Mouse (Mus musculus): ENCODE data around the gene Kcnv2. TPM values are rescaled to one million over a fixed set of nuclear protein-coding genes. Genes with fewer than 3 reads are reported as not detected.

Kcnv2 gene
- polyA plus RNA-seq, 1 experiment from 2014 or later = 0.09 TPM

GRCm38 (mm10) chr19:27370174-27370573 is 47.8 kb downstream of the Kcnv2 start:
- no peak overlapping the region for H3K4me2 ChIP-seq (replicated peaks)
- no peak overlapping the region for H3K4me3 ChIP-seq
- no peaks in the 10 kb centered on the region for H3K36me3 ChIP-seq
- ATAC-seq (ENCODE audit: low FRiP score, low read depth) = no peak
- H3K9me3 ChIP-seq = no peaks in the 10 kb centered on the region
- H3K4me1 ChIP-seq = no peaks in the 10 kb centered on the region
- H3K9ac ChIP-seq = no peak overlapping the region
- no peaks in the 10 kb centered on the region for H3K27me3 ChIP-seq (replicated peaks)
- 75% methylated on average over 2 of the region's 2 CpGs for WGBS
- H3K27ac ChIP-seq = no peak overlapping the region

GRCm38 (mm10) chr19:27370784-27371183 is 48.4 kb downstream of the Kcnv2 start:
- H3K9ac ChIP-seq = no peak overlapping the region
- no peaks in the 10 kb centered on the region for H3K4me1 ChIP-seq
- no peak for ATAC-seq (ENCODE audit: low FRiP score, low read depth)
- no peak overlapping the region for H3K4me3 ChIP-seq
- H3K27ac ChIP-seq = no peak overlapping the region
- H3K9me3 ChIP-seq = no peaks in the 10 kb centered on the region
- no peak overlapping the region for H3K4me2 ChIP-seq (replicated peaks)
- no peaks in the 10 kb centered on the region for H3K36me3 ChIP-seq
- H3K27me3 ChIP-seq (replicated peaks) = no peaks in the 10 kb centered on the region
- WGBS = 69% methylated on average over 2 of the region's 2 CpGs

- no peaks in the 10 kb centered on the region for H3K9me3 ChIP-seq
- H3K4me2 ChIP-seq (replicated peaks) = no peak overlapping the region
- 88% methylated on average over 2 of the region's 2 CpGs for WGBS
- H3K27me3 ChIP-seq (replicated peaks) = no peaks in the 10 kb centered on the region
- no peaks in the 10 kb centered on the region; the same call in 1 of the 2 replicates for H3K36me3 ChIP-seq
- no peak overlapping the region for H3K9ac ChIP-seq
- no peaks in the 10 kb centered on the region for H3K4me1 ChIP-seq
- ATAC-seq (ENCODE audit: low FRiP score, low read depth) = no peak
- no peak overlapping the region for H3K4me3 ChIP-seq
- H3K27ac ChIP-seq = no peak overlapping the region
These were observed 57.5 kb downstream of the Kcnv2 start for GRCm38 (mm10) chr19:27379712-27380401.

GRCm38 (mm10) chr19:27382131-27382530 is 59.7 kb downstream of the Kcnv2 start:
- 90% methylated on average over 1 of the region's 1 CpGs for WGBS
- no peaks in the 10 kb centered on the region for H3K4me1 ChIP-seq
- ATAC-seq (ENCODE audit: low FRiP score, low read depth) = no peak

GRCm38 (mm10) chr19:27383266-27383665 is 60.9 kb downstream of the Kcnv2 start:
- H3K27ac ChIP-seq = no peak overlapping the region
- peaks cover 28% of the 10 kb centered on the region for H3K36me3 ChIP-seq
- 92% methylated on average over 5 of the region's 5 CpGs for WGBS
- no peaks in the 10 kb centered on the region for H3K27me3 ChIP-seq (replicated peaks)
- H3K4me1 ChIP-seq = no peaks in the 10 kb centered on the region
- no peak overlapping the region for H3K9ac ChIP-seq
- no peak overlapping the region for H3K4me3 ChIP-seq
- ATAC-seq (ENCODE audit: low FRiP score, low read depth) = no peak
- no peak overlapping the region for H3K4me2 ChIP-seq (replicated peaks)
- no peaks in the 10 kb centered on the region for H3K9me3 ChIP-seq

More at GRCm38 (mm10) chr19:27382131-27382530, 59.7 kb downstream of the Kcnv2 start:
- Histone ChIP-seq H3K9ac (no peak overlapping the region), H3K36me3 (peaks cover 22% of the 10 kb centered on the region), H3K4me2 (replicated peaks) (no peak overlapping the region), H3K27me3 (replicated peaks) (no peaks in the 10 kb centered on the region), H3K9me3 (no peaks in the 10 kb centered on the region), H3K27ac (no peak overlapping the region), H3K4me3 (no peak overlapping the region)

GRCm38 (mm10) chr19:27385304-27385703 is 62.9 kb downstream of the Kcnv2 start:
- H3K4me1 ChIP-seq = no peaks in the 10 kb centered on the region
- H3K27me3 ChIP-seq (replicated peaks) = no peaks in the 10 kb centered on the region
- H3K9me3 ChIP-seq = no peaks in the 10 kb centered on the region
- peaks cover 44% of the 10 kb centered on the region for H3K36me3 ChIP-seq
- no peak for ATAC-seq (ENCODE audit: low FRiP score, low read depth)
- no peak overlapping the region for H3K4me3 ChIP-seq
- H3K9ac ChIP-seq = no peak overlapping the region
- no peak overlapping the region for H3K4me2 ChIP-seq (replicated peaks)
- H3K27ac ChIP-seq = no peak overlapping the region

Other genes starting within 250 kb of the Kcnv2 start
- gene Vldlr, start 106.1 kb upstream of the Kcnv2 start, polyA plus RNA-seq (2016; fragmentation: Nextera tagmentation; extraction: Ambion mirVana) = 15.8 and 15.9 TPM in 2 replicates
- 76.1 and 81.2 TPM in 2 replicates for gene Pum3, start 107.2 kb downstream of the Kcnv2 start, polyA plus RNA-seq (2016; fragmentation: Nextera tagmentation; extraction: Ambion mirVana)